Mouse (Mus musculus) adrenal gland (tissue): ENCODE measurements around the gene Tbkbp1.
"Not testable (repeated sequence)": the region's sequence is repeated elsewhere in the genome, so short reads cannot be mapped to it uniquely, and the experiment has no call there.

Experiments used
- intact Hi-C: fragments of 180-260 bp; cut with DNase I; formaldehyde crosslinking; loops from one replicate; pipeline ENCODE4 v1.15.1; 2025
- long read RNA-seq, 2 experiments: library from polyadenylated mRNA; unstranded; transcript quantifications; one replicate each; pipeline ENCODE4 v2.0.0; 2020; ENCODE audit warnings: borderline replicate concordance in 1 of 2; ENCODE audit not compliant: insufficient replicate concordance in 1 of 2

Gene Tbkbp1
- long read RNA-seq, experiment 1, partial matches to known transcripts, result 1 of 1 reads
- long read RNA-seq, experiment 1, other reads (novel, unspliced or antisense), result 0 of 1 reads
- long read RNA-seq, experiment 2, partial matches to known transcripts, result 0 of 1 reads
- long read RNA-seq, experiment 2, other reads (novel, unspliced or antisense), result 1 of 1 reads

DNA sequence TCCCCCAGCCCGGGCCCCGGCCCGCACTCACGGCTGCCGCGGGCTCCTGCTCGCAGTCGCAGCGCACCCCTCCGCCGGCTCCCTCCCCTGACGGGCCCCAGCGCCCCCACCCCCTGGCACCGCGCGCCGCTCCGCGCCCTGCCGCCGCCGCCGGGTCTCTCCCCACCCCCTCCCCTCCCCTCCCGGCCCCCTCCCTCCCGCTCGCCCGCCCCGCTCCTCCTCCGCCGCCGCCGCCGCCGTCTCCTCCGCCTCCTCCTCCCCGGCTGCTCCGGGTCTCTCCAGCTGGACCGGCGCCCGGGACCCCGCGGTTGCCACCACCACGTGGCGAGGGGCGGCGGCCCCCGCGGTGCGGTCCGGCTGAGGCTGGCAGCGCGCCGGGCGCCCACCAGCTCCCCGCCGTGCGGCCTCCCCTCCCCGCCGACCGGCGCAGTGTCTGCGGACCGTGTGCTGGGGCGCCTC is at the start of gene Tbkbp1:
Tbkbp1 (minus strand) TSS at position 153 of the 459 bp plus-strand sequence.
- intact Hi-C loops, result no loop called here

GRCm38 (mm10) chr11:97199519-97199918 is 48.2 kb upstream of the Tbkbp1 start:
- intact Hi-C loops, result loop anchor here (5.0 kb wide), 1 partner anchor 113 kb away; no protein-coding TSS in a partner anchor

DNA sequence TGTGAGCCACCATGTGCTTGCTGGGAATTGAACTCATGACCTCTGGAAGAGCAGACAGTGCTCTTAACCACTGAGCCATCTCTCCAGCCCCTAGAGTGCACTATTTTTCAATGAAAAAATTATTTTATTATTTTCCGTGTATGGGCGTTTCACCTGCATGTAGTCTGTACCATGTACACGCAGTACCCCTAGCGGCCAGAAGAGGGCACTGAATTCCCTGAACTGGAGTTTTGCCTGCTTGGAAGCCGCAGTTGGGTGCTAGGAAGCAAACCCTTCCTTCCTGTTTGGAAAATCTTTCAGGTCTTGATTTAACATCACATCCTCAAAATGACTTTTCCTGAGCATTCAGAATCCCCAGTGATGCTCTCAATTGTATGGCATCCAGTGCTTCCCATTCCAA is 47.3 kb upstream of the Tbkbp1 start:
- intact Hi-C loops, result loop anchor here (5.0 kb wide), 1 partner anchor 114 kb away; no protein-coding TSS in a partner anchor

- intact Hi-C loops, result loop anchor here (5.0 kb wide), 1 partner anchor 115 kb away; no protein-coding TSS in a partner anchor
Observed at GRCm38 (mm10) chr11:97197021-97197420, 45.7 kb upstream of the Tbkbp1 start.

DNA sequence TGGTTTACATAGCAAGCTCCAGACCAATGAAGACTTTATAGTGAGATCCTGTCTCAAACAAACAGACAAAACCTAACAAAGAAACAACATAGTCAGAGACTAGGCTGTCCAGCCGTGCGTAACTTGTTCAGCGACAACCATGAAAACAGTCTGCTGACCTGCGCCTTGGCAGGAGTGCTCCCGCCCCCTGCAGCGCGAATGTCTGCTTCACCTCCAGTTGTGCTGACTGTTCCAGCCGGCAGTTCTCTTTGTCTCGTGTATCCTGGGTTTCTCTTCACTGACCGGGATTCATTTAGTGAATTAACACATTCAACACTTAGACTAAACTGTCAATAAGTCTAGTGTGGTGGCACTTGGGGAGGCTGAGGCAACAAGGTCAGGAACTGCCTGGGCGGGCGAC is 45.2 kb upstream of the Tbkbp1 start:
- intact Hi-C loops, result loop anchor here (5.0 kb wide), 1 partner anchor 116 kb away; no protein-coding TSS in a partner anchor

GRCm38 (mm10) chr11:97192621-97192951 is 41.3 kb upstream of the Tbkbp1 start:
- intact Hi-C loops, result no loop called here

DNA sequence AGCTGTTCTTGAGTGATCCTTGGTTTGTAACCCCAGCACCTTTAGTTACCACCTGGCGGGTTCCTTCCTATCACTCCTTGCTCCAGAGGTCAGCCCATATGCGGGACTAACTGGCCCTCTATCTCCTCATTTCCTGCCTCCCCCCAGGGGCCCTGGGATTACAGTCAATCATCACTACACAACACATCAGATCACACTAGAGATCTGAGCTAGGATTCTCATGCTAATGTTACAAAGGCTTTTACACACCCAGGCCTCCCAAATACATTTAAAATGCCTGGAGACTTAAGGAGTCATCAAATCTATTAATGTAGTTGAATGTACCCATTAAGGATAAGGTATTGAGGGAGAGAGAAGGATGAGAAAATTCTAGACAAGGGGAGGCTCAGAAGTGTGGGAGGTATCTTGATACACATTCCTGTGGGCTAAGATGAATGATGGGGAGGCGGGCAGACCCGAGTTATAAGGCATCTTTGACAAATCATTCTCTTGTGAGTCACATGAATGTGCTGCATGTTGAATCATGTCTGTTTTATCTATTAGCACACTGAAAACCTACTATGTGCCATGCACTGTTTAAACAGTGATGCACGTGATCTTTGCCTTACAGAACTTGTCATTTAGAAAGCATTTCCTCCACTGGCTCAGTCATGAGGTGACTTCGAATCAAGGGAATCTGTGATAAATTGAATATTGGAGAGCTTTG is 40.8 kb upstream of the Tbkbp1 start:
- intact Hi-C loops, result no loop called here

DNA sequence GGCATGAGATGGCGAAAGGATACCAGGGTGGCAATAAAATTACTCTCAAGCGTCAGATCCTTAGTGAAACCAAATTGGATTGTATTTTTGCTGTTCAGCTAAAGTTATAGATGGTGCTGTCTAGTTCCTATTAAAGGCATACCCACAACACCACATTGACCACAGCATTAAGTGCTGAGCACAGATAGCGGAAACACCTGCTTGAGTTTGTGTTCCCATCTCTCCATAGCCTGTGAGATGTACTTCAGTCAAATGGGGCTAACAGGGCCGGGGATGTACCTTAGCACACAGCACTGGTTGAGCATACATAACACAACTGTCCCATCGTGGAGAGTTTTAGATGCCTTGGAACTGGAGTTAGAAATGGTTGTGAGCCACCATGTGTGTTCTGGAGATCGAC is 39.7 kb upstream of the Tbkbp1 start:
- intact Hi-C loops, result no loop called here

DNA sequence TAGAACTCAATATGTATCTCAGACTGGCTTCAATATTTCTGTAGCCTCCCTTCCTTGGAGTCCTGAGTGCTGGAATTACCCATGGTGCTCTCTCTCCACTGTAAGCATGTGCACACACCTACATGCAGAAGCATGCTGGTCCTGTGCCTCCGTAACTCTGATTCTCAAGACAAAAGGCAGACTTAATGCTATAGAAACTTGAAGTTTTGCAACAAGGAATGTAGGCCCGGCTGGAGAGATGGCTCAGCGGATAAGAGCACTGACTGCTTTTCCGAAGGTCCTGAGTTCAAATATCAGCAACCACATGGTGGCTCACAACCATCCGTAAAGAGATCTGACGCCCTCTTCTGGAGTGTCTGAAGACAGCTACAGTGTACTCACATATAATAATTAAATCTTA is 38.4 kb upstream of the Tbkbp1 start:
- intact Hi-C loops, result not testable (repeated sequence)

GRCm38 (mm10) chr11:97189231-97189630 is 37.9 kb upstream of the Tbkbp1 start:
- intact Hi-C loops, result no loop called here

- intact Hi-C loops, result no loop called here
Observed at GRCm38 (mm10) chr11:97188643-97188955, 37.3 kb upstream of the Tbkbp1 start.

DNA sequence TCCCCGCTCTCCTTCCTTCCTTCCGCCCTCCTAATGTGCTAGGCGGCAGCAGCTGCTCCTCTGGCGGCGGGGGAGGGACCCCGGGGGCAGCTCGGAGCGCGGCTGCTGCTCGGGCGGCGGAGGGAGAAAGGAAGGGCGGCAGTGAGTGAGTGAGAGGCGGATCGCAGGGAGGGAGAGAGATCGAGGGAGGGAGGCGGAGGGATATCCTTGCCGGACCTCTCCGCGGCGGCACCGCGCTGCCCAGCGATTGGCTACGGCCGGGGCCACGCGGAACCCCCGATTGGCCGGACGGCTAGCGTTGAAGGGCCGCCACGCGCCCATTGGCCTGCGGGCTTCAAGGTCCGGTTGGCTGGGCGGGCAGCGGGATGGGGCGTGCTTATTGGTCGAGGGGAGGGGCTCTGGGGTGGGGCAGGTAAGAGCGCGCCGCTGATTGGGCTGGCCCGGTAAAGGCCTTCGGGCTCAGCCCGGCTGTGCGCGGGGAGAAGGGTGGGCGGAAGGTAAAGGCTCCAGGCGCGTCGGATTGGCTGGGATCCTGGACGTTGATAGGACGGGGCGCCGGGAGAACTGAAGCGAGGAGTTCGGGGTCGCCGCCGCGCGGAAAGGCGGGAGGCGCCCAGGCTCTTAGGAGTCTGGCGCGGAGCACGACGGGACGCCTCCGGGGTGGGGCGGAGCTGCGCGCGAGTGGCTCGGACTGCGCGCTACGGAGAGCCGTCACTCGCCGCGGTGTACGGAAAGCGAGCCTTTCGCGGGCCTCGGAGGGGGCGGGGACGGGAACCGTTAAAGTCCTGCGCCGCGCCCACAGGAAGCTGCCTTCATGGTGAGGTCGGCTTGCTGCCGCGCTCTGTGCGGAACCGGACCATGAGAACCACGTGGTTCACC is 36.7 kb upstream of the Tbkbp1 start, which contains the start of gene Kpnb1:
Kpnb1 (minus strand) TSS at position 118 of the 879 bp plus-strand sequence.
- intact Hi-C loops, result no loop called here

GRCm38 (mm10) chr11:97186947-97187763 is 35.9 kb upstream of the Tbkbp1 start:
- intact Hi-C loops, result no loop called here

GRCm38 (mm10) chr11:97185704-97186614 is 34.7 kb upstream of the Tbkbp1 start:
- intact Hi-C loops, result no loop called here

GRCm38 (mm10) chr11:97184875-97185274 is 33.6 kb upstream of the Tbkbp1 start:
- intact Hi-C loops, result no loop called here

GRCm38 (mm10) chr11:97182446-97182845 is 31.2 kb upstream of the Tbkbp1 start:
- intact Hi-C loops, result no loop called here

- intact Hi-C loops, result no loop called here
Observed at GRCm38 (mm10) chr11:97181061-97181460, 29.8 kb upstream of the Tbkbp1 start.

- intact Hi-C loops, result loop anchor here (5.0 kb wide), 1 partner anchor 76 kb away; no protein-coding TSS in a partner anchor
Observed at GRCm38 (mm10) chr11:97178198-97178597, 26.9 kb upstream of the Tbkbp1 start.

DNA sequence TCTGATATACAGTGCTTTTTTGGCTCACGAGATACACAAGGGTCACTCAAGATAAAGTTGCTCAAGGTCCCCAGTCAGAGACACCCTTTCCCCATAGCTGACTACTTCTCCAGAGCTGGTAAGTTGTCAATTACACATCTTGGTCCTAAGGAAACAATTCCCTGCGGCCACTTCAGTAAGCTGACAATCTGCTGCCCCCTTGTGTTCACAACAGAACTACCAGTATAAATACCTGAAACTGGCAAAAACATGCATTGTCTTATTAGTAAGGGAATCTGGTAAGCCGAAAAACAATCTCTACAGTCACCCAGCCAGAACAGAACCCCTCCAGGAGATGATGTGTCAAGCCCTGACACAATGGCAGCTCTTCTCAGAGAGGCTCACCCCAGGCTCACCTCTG is 25.6 kb upstream of the Tbkbp1 start:
- intact Hi-C loops, result loop anchor here (5.0 kb wide), 1 partner anchor 75 kb away; no protein-coding TSS in a partner anchor

DNA sequence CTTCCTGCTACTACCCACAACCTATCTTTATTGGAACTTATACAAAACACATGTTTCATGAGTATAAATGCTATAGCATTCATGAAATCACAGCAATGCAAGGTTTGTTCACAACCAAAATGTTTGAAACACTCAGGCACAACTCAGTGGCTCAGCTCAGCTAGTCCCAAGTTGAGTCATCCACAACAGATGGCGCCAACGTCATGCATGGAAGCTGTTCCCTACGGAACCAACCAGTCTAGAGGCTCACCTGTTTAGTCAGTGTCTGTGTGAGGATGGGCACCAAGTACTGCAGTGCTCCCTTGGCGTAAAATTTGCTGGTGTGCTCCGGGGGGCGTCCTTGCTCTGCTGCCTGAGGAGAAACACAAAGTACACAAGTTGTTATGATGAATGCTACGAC is 24.2 kb upstream of the Tbkbp1 start:
- intact Hi-C loops, result loop anchor here (5.0 kb wide), 1 partner anchor 73 kb away; no protein-coding TSS in a partner anchor
